Mouse (Mus musculus): Measurements from ENCODE around the gene Dock10.

DNA sequence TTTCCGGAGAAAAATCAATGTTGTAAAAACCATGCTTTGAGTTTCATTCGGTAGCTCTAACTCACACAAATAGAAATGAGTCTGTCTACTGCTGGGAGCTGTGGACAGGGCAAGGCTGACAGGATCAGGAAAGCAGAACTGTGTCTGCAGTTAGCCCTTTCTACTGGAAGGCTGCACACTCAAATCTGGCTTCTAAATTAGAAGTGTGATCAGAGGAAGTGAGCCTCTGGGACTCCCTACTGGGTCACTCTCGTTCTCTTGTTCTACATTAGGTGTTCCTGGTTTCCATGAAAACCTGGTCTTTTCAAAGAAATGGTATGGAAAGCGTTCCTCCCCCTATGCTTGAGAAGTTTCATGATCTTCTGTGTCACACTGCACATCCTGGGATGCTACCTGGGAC is 103.1 kb downstream of the Dock10 start:
- no peak for TF ChIP-seq CTCF (IDR thresholded peaks at IDR 0.05; ENCODE audit: insufficient read depth, low read depth, low read length)
- no peak for TF ChIP-seq POLR2A (IDR thresholded peaks at IDR 0.05; ENCODE audit: insufficient read depth, low read depth, low read length)
